Mouse (Mus musculus) hindbrain, embryonic 15.5 days (tissue): ENCODE measurements around the gene Ugt1a2. TPM values are rescaled to one million over a fixed set of nuclear protein-coding genes. Genes with fewer than 3 reads are reported as not detected.
A peak's percentile ranks its signal among the peaks of the same experiment; 100 is the strongest.

Source experiments
- ATAC-seq: fragments of 200-750 bp; cut with Nextera tagmentation; 2 replicates; pipeline ENCODE4 v1.8.0; 2017; ENCODE audit warnings: low read depth, moderate number of reproducible peaks, moderate TSS enrichment; ENCODE audit not compliant: low FRiP score
- H3K27ac ChIP-seq: fragments of 300-500 bp; sonication (generic); replicated peaks from 2 replicates; pipeline ENCODE4 v1.5.1; 2015; ENCODE audit warnings: mild to moderate bottlenecking, inconsistent platforms
- H3K27me3 ChIP-seq: fragments of 300-500 bp; sonication (generic); 2 replicates; pipeline ENCODE4 v1.6.1; 2015; ENCODE audit warnings: control low read depth, inconsistent platforms
- H3K36me3 ChIP-seq: fragments of 300-500 bp; sonication (generic); 2 replicates; pipeline ENCODE4 v1.6.1; 2015; ENCODE audit warnings: control low read depth, inconsistent platforms
- H3K4me1 ChIP-seq: fragments of 300-500 bp; sonication (generic); replicated peaks from 2 replicates; pipeline ENCODE4 v1.6.1; 2015; ENCODE audit warnings: control low read depth, inconsistent platforms
- H3K4me2 ChIP-seq: fragments of 300-500 bp; sonication (generic); 2 replicates; pipeline ENCODE4 v1.6.1; 2015; ENCODE audit warnings: moderate library complexity, mild to moderate bottlenecking, inconsistent platforms
- H3K4me3 ChIP-seq: fragments of 300-500 bp; sonication (generic); 2 replicates; pipeline ENCODE4 v1.5.1; 2015; ENCODE audit warnings: mild to moderate bottlenecking, inconsistent platforms
- H3K9ac ChIP-seq: fragments of 300-500 bp; sonication (generic); 2 replicates; pipeline ENCODE4 v1.6.1; 2015; ENCODE audit warnings: inconsistent platforms
- H3K9me3 ChIP-seq: fragments of 300-500 bp; sonication (generic); 2 replicates; pipeline ENCODE4 v1.6.1; 2016; ENCODE audit warnings: control low read depth, inconsistent platforms
- WGBS: fragments of 180-500 bp; shearing (Covaris S2); methylation state at CpG from one replicate; pipeline ENCODE4 v1.1.7; 2015; 5-methylcytosine and 5-hydroxymethylcytosine counted together
- polyA plus RNA-seq: library from polyadenylated mRNA; unstranded; fragments of >200 nt; fragmentation: Nextera tagmentation; extraction: Ambion mirVana; gene quantifications from 2 replicates; pipeline ENCODE4 v1.2.1, GENCODE M21; 2015

Gene Ugt1a2
- polyA plus RNA-seq, 1 experiment from 2014 or later: not detected

DNA sequence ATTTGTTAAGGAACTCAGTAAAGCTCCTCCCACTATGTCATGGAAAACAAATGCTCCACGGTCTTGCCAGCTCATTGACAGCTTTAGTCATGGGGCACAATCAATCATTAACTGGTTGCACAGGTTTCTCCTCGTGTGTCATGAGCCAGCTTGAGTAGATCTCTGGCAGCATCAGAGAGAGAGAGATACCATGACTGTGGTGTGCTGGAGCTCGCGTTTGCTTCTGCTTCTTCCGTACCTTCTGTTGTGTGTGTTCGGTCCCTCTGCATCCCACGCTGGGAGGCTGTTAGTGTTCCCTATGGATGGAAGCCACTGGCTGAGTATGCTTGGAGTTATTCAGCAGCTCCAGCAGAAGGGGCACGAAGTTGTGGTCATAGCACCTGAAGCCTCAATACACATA lies 11.4 kb downstream of the Ugt1a2 start, which contains the start of gene Ugt1a1:
Ugt1a1 (plus strand) TSS at position 148 of the 400 bp plus-strand sequence.
- Histone ChIP-seq H3K9ac (no peak within 1 kb of the TSS), H3K4me1 (no peaks in the 10 kb centered on the region), H3K27me3 (no peaks in the 10 kb centered on the region), H3K36me3 (no peaks in the 10 kb centered on the region), H3K27ac (no peak within 1 kb of the TSS), H3K4me2 (no peak within 1 kb of the TSS), H3K4me3 (no peak within 1 kb of the TSS), H3K9me3 (peaks cover 52% of the 10 kb centered on the region)
- 69% methylated on average over 8 of the region's 8 CpGs for WGBS
- peak; percentile 31; the same call in 1 of the 2 replicates for ATAC-seq

DNA sequence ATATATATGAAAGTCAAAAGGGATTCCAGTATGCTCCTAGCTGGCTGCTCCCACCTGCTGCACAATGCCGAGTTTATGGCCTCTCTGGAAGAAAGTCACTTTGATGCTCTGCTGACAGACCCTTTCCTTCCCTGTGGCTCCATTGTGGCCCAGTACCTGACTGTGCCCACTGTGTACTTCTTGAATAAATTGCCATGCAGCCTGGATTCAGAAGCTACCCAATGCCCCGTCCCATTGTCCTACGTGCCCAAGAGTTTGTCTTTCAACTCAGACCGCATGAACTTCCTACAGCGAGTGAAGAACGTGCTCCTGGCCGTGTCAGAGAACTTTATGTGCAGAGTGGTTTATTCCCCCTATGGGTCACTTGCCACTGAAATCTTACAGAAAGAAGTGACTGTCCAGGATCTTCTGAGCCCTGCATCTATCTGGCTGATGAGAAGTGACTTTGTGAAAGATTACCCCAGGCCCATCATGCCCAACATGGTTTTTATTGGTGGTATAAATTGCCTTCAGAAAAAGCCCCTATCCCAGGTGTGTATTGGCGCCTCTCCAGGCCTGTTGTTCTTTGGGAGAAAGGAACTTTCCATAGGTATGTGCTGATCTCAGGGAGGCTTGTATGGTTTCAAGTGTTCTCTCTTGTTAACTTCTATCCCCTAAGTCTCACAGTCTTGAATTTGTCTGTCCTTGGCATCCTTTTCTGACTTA lies 12.1 kb downstream of the Ugt1a2 start:
- ATAC-seq: 0 out of 2 replicates have a peak, but pooled peaks have one; percentile 12
- H3K9ac ChIP-seq: no peak overlapping the region
- H3K27ac ChIP-seq: no peak overlapping the region
- H3K27me3 ChIP-seq: no peaks in the 10 kb centered on the region
- no peak overlapping the region for H3K4me3 ChIP-seq
- H3K4me2 ChIP-seq: no peak overlapping the region
- no peaks in the 10 kb centered on the region for H3K36me3 ChIP-seq
- no peaks in the 10 kb centered on the region for H3K4me1 ChIP-seq
- peaks cover 59% of the 10 kb centered on the region for H3K9me3 ChIP-seq
- WGBS: 63% methylated on average over 8 of the region's 8 CpGs

DNA sequence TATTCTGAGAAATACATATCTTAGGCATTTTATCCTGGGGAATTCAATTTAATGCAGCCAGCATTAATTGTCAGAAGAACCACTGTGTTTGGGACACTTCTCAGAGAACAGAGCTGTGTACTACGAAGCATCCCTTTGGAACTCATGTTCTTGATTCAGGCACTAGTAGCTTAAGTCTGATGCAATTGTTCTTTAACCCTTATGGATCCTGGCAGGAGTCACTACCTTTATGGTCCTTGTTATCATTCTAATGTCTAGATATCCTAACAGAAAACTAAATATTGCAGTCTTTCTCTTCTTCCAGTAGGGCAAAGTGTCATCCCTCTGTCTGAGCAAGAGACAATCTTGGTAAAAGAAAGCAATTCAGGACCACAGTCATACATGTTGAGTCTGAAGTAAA lies 12.7 kb downstream of the Ugt1a2 start:
- WGBS: 73% methylated on average over 1 of the region's 1 CpGs

DNA sequence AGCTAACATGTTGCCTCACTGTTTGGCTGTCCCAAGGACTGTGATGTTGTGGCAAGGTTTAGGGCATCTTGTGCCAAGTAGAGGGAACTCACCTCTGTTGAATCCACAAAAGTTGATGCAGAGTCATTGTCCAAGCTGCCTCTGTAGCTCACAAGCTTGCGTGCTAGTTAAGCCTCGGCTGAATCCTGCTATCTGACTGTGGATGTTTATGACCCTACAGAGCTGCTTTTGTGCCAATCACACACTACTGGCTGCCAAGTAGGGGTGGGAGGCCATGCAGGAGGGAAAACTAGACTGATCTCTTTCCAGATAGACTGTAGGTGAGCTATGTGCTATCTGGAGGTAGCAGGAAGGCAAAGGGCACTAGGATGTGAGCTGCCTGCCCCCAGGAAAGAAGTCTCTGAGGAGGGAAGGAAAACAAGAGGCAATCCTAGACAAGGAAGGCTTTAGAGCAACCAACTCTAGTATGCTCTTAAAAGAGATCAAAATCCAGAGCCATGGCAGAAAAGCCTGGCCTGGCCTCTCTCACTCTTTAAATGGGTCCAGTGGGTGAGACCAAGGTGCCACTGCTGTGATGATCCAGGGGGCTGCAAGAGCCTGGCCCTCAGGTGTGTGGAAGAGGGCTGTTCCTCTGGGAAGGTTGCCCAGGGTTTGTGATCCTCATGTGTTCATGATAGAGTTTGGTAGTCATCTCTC lies 13.5 kb downstream of the Ugt1a2 start:
- Histone ChIP-seq H3K9me3 (peaks cover 62% of the 10 kb centered on the region), H3K27ac (no peak overlapping the region), H3K27me3 (no peaks in the 10 kb centered on the region), H3K36me3 (no peaks in the 10 kb centered on the region), H3K4me1 (no peaks in the 10 kb centered on the region), H3K9ac (no peak overlapping the region), H3K4me2 (no peak overlapping the region), H3K4me3 (no peak overlapping the region)
- 85% methylated on average over 2 of the region's 2 CpGs for WGBS
- no peak for ATAC-seq

More for the DNA sequence above, 12.7 kb downstream of the Ugt1a2 start:
- Histone ChIP-seq H3K9me3 (peaks cover 62% of the 10 kb centered on the region), H3K27ac (no peak overlapping the region), H3K4me1 (no peaks in the 10 kb centered on the region), H3K4me3 (no peak overlapping the region), H3K27me3 (no peaks in the 10 kb centered on the region), H3K36me3 (no peaks in the 10 kb centered on the region), H3K4me2 (no peak overlapping the region), H3K9ac (no peak overlapping the region)
- ATAC-seq: no peak

DNA sequence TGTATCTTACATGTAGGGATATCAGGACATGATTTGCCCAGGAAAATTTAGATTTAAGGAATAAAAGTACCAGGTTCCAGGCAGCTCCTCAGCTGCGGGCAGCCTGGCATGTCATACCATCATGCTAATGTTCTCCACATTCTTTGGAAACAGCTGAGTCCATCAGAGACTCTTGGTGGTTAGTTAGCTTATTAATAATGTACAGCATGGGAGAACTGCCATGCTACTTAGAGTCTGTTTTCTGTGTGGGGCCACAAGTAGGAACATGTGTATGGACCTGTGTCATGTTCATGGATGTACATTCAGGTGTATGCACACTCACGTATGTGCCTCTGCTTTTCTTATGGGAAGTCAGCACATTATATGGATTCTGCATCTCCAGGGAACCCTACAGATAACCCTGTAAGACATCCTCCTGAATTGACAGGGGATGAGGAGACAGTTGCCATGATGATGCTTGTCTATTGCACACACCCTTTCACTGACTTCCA lies 14.1 kb downstream of the Ugt1a2 start:
- Histone ChIP-seq H3K4me3 (no peak overlapping the region), H3K9me3 (peaks cover 62% of the 10 kb centered on the region), H3K4me1 (no peaks in the 10 kb centered on the region), H3K36me3 (no peaks in the 10 kb centered on the region), H3K27ac (no peak overlapping the region), H3K4me2 (no peak overlapping the region), H3K9ac (no peak overlapping the region), H3K27me3 (no peaks in the 10 kb centered on the region)
- no peak for ATAC-seq
- WGBS: 87% methylated on average over 2 of the region's 2 CpGs

DNA sequence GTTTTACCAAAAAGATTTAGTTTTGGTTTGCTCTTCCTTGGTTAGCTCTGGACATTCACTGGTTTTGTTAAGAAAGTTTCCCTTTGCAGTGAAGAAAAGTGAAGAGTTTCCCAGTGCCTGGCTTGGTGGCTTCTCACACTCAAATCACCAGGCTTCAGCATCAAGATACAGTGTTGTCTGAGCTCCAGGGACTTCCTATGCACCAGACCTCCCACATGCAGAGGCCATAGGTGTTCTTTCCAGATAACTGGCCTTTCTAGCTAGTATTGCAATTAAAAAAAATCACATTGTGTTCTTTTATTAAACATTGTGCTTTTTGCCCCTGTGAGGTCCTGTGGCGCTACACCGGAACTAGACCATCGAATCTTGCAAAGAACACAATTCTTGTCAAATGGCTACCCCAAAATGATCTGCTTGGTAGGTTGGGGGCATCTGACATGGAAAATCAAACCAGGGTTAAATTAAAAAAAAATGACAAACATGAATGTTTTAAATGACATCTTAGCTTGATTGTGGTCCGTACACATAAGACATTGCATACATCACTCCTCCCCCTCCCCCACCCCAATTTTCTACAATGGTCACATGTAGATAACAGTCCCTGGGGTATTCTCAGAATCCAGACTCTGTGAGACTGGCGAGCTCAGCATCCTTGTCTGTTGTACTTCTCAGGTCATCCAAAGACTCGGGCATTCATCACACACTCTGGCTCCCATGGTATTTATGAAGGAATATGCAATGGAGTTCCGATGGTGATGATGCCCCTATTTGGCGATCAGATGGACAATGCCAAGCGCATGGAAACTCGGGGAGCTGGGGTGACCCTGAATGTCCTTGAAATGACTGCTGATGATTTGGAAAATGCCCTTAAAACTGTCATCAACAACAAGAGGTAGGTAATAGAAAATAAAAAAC lies 15.3 kb downstream of the Ugt1a2 start:
- Histone ChIP-seq H3K9ac (no peak overlapping the region), H3K4me3 (no peak overlapping the region), H3K36me3 (no peaks in the 10 kb centered on the region), H3K27ac (no peak overlapping the region), H3K27me3 (no peaks in the 10 kb centered on the region), H3K4me1 (no peaks in the 10 kb centered on the region), H3K4me2 (no peak overlapping the region), H3K9me3 (peaks cover 62% of the 10 kb centered on the region)
- 73% methylated on average over 10 of the region's 10 CpGs for WGBS
- no peak for ATAC-seq

DNA sequence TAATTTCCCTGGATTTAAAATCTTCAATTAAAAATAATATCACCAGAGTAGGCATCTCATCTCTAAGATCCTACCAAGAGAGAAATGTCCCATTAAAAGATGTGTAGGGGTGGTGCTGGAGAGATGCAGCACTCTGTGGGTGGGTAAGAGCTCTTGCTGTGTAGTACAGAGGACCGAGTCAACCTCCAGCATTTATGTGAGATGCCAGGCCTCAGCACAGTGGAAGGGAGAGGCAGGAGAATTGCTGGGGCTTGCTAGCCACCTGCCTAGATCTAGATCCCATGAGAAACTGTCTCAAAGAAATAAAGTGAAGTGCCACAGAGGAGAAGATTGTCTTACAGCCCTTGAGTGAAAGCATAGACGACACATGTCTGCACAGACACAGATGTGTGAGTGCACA lies 16.1 kb downstream of the Ugt1a2 start:
- H3K27me3 ChIP-seq: no peaks in the 10 kb centered on the region
- 60% methylated on average over 2 of the region's 2 CpGs for WGBS

DNA sequence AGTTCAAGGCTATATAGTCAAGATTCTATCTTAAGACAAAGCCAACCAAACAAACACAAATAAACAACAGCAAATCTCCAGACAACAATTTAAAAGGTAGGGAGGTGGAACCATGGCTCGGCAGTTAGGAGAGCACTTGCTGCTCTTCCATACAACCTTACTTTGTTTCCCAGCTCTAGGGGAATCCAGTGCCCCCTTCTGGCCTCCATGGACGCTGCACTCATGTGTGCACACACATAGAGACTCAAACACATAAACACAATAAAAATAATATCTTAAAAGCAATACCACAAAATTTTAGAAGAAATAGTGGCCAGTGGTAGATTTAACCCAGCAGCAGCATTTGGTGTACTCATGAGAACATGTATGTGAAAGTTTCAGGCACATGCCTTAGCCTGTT lies 16.7 kb downstream of the Ugt1a2 start:
- Histone ChIP-seq H3K9me3 (peaks cover 55% of the 10 kb centered on the region), H3K27ac (no peak overlapping the region), H3K9ac (no peak overlapping the region), H3K36me3 (no peaks in the 10 kb centered on the region), H3K4me2 (no peak overlapping the region), H3K27me3 (no peaks in the 10 kb centered on the region), H3K4me3 (no peak overlapping the region), H3K4me1 (no peaks in the 10 kb centered on the region)
- WGBS: 61% methylated on average over 2 of the region's 2 CpGs
- no peak for ATAC-seq

More for the DNA sequence above, 16.1 kb downstream of the Ugt1a2 start:
- no peak overlapping the region for H3K4me2 ChIP-seq
- no peak overlapping the region for H3K9ac ChIP-seq
- peaks cover 58% of the 10 kb centered on the region for H3K9me3 ChIP-seq
- H3K4me1 ChIP-seq: no peaks in the 10 kb centered on the region
- no peaks in the 10 kb centered on the region for H3K36me3 ChIP-seq
- H3K27ac ChIP-seq: no peak overlapping the region
- no peak overlapping the region for H3K4me3 ChIP-seq
- ATAC-seq: no peak

DNA sequence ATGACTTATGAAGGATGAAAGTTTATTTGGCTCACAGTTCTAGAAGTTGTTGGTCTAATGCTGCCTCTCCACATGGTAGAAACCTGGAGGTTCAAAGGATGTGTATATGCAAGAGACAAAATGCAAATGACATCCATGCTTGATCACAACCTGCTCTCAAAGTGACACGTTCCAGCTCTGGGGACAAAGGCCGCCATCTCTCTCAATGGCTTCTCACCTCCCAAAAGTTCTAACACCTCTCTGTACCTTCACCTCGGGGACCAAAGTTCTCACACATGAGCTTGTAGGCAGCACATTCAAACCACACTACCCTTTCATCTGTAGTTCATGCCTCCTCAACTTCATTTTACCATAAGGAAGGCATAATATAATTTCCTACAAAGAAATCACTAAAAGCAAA lies 17.2 kb downstream of the Ugt1a2 start:
- H3K27ac ChIP-seq: no peak overlapping the region
- H3K27me3 ChIP-seq: no peaks in the 10 kb centered on the region
- H3K9me3 ChIP-seq: peaks cover 53% of the 10 kb centered on the region
- H3K9ac ChIP-seq: no peak overlapping the region
- H3K4me3 ChIP-seq: no peak overlapping the region
- ATAC-seq: no peak
- no peaks in the 10 kb centered on the region for H3K36me3 ChIP-seq
- WGBS: 37% methylated on average over 3 of the region's 3 CpGs
- H3K4me1 ChIP-seq: no peaks in the 10 kb centered on the region
- no peak overlapping the region for H3K4me2 ChIP-seq

DNA sequence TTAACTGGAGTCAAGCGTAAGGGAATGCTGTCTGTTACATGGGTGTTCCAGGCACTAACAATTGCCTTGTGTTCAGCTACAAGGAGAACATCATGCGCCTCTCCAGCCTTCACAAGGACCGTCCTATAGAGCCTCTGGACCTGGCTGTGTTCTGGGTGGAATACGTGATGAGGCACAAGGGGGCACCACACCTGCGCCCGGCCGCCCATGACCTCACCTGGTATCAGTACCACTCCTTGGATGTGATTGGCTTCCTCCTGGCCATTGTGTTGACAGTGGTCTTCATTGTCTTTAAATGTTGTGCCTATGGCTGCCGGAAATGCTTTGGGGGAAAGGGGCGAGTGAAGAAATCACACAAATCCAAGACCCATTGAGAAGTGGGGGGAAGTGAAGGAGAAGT lies 17.6 kb downstream of the Ugt1a2 start:
- WGBS: 76% methylated on average over 9 of the region's 9 CpGs
- no peaks in the 10 kb centered on the region for H3K4me1 ChIP-seq
- H3K9ac ChIP-seq: no peak overlapping the region
- no peak for ATAC-seq
- no peak overlapping the region for H3K4me3 ChIP-seq
- H3K27ac ChIP-seq: no peak overlapping the region
- H3K9me3 ChIP-seq: peaks cover 48% of the 10 kb centered on the region
- no peak overlapping the region for H3K4me2 ChIP-seq
- H3K36me3 ChIP-seq: no peaks in the 10 kb centered on the region
- no peaks in the 10 kb centered on the region for H3K27me3 ChIP-seq

DNA sequence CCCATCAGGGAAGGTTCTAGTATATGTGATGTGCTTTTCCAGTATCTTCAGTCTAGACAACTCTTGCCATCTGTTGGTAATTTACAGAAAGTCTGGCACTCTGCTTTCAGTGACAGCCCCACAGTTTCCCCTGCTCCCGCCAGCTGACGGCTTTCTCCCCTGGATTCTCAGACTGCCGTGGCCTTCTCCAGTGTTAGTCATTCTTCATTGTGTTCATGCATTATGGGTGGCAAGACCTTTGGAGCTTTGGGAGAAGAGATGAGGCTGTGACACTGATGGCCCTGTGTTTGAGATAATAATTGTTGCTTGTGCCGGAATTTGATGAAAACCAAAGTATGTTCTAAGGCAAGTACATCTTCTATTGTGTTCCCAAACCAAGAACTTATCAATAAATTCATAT lies 18.2 kb downstream of the Ugt1a2 start:
- 51% methylated on average over 4 of the region's 4 CpGs for WGBS
- Histone ChIP-seq H3K4me1 (no peaks in the 10 kb centered on the region), H3K9me3 (peaks cover 43% of the 10 kb centered on the region), H3K27ac (no peak overlapping the region), H3K4me3 (no peak overlapping the region), H3K4me2 (no peak overlapping the region), H3K36me3 (no peaks in the 10 kb centered on the region), H3K9ac (no peak overlapping the region), H3K27me3 (no peaks in the 10 kb centered on the region)
- no peak for ATAC-seq

DNA sequence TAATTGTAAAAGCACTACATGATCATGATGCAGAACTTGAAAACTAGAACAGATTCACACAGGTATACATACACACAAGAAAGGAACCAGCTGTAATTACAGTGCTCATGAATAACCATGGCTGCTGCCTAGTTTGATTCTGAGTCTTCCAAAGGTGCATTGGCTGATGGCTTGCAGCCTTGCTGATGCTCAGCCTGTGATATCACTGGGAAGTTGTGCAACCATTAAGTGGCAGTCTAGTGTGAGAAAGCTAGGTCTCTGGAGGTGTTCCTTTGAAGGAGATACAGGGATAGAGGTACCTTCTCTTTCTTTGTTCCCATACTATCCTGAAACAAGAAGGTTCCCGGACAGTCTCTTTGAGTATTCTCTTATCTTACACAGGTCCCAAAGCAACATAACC lies 18.7 kb downstream of the Ugt1a2 start:
- 21% methylated on average over 1 of the region's 1 CpGs for WGBS

More for the DNA sequence above, 18.7 kb downstream of the Ugt1a2 start:
- no peaks in the 10 kb centered on the region for H3K4me1 ChIP-seq
- peaks cover 38% of the 10 kb centered on the region for H3K9me3 ChIP-seq
- ATAC-seq: no peak
- no peak overlapping the region for H3K4me2 ChIP-seq
- H3K27me3 ChIP-seq: no peaks in the 10 kb centered on the region
- no peak overlapping the region for H3K27ac ChIP-seq
- no peak overlapping the region for H3K4me3 ChIP-seq
- H3K36me3 ChIP-seq: no peaks in the 10 kb centered on the region
- H3K9ac ChIP-seq: no peak overlapping the region
